Mouse (Mus musculus) embryonic facial prominence, embryonic 15.5 days (tissue): Measurements from ENCODE around the gene Negr1. TPM values are rescaled to one million over a fixed set of nuclear protein-coding genes. Genes with fewer than 3 reads are reported as not detected.

Source experiments
- ATAC-seq: fragments of 200-750 bp; cut with Nextera tagmentation; 2 replicates; pipeline ENCODE4 v1.8.0; 2017; ENCODE audit warnings: low read depth, moderate TSS enrichment; ENCODE audit not compliant: insufficient number of reproducible peaks, low FRiP score, low TSS enrichment
- H3K27ac ChIP-seq: fragments of 300-500 bp; sonication (generic); replicated peaks from 2 replicates; pipeline ENCODE4 v1.5.1; 2015; ENCODE audit warnings: mild to moderate bottlenecking, inconsistent platforms
- H3K27me3 ChIP-seq: fragments of 300-500 bp; sonication (generic); 2 replicates; pipeline ENCODE4 v1.6.1; 2015; ENCODE audit warnings: inconsistent platforms
- H3K36me3 ChIP-seq: fragments of 300-500 bp; sonication (generic); 2 replicates; pipeline ENCODE4 v1.6.1; 2015; ENCODE audit warnings: mild to moderate bottlenecking, inconsistent platforms
- H3K4me1 ChIP-seq: fragments of 300-500 bp; sonication (generic); 2 replicates; pipeline ENCODE4 v1.6.1; 2015; ENCODE audit warnings: inconsistent platforms
- H3K4me2 ChIP-seq: fragments of 300-500 bp; sonication (generic); replicated peaks from 2 replicates; pipeline ENCODE4 v1.6.1; 2015; ENCODE audit warnings: mild to moderate bottlenecking, inconsistent platforms
- H3K4me3 ChIP-seq: fragments of 300-500 bp; sonication (generic); replicated peaks from 2 replicates; pipeline ENCODE4 v1.5.1; 2015; ENCODE audit warnings: mild to moderate bottlenecking, inconsistent platforms
- H3K9ac ChIP-seq: fragments of 300-500 bp; sonication (generic); 2 replicates; pipeline ENCODE4 v1.6.1; 2015; ENCODE audit warnings: inconsistent platforms
- H3K9me3 ChIP-seq: fragments of 300-500 bp; sonication (generic); replicated peaks from 2 replicates; pipeline ENCODE4 v1.6.1; 2016; ENCODE audit warnings: inconsistent platforms
- WGBS: fragments of 180-500 bp; shearing (Covaris S2); methylation state at CpG from one replicate; pipeline ENCODE4 v1.1.7; 2015; 5-methylcytosine and 5-hydroxymethylcytosine counted together
- polyA plus RNA-seq: library from polyadenylated mRNA; unstranded; fragments of >200 nt; fragmentation: Nextera tagmentation; extraction: Ambion mirVana; gene quantifications from 2 replicates; pipeline ENCODE4 v1.2.1, GENCODE M21; 2015

The Negr1 gene
- polyA plus RNA-seq, 1 experiment from 2014 or later, result 6.1 TPM

DNA sequence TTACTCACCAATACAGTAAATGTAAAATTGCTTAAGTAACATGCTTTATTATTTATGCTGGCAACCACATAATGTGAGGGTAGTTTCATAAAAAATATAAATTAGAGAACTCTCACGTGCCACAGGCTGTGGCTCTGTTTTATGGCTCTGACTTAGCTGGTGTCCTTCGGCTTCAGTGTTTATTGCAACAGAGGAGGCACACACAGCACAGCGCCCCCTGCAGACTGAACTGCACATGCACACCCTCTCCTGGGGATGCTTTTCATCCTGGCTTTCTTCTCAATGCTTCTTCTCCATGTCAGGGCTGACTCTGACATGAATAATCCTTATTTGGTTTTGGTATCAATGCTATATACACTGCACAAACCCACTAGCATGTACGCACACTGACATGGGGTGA is 707.1 kb downstream of the Negr1 start:
- no peaks in the 10 kb centered on the region for H3K9me3 ChIP-seq
- no peak for ATAC-seq
- 70% methylated on average over 4 of the region's 4 CpGs for WGBS

DNA sequence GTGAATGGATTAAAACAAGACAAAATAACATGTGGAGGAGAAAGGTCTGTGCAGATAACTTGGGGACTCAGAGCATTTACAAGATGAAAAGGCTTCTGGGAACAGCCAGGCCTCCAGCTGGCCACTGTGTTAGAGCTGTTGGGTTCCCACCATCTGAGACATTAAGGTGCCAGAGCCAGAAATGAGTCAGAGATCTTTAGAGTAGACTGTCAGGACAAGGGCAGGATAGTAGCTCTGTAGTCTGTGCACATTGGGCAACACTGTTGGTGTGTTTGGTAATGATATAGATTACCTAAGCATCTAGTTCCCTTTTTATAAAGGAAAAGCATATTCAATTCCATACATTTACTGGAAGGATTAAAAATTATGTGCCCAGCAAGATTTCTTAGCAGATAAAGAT is 710.8 kb downstream of the Negr1 start:
- ATAC-seq, result no peak
- H3K9me3 ChIP-seq, result no peaks in the 10 kb centered on the region
- no peak overlapping the region for H3K4me3 ChIP-seq
- no peak overlapping the region for H3K27ac ChIP-seq
- no peaks in the 10 kb centered on the region for H3K27me3 ChIP-seq
- no peak overlapping the region for H3K4me2 ChIP-seq
- no peaks in the 10 kb centered on the region for H3K4me1 ChIP-seq
- H3K9ac ChIP-seq, result no peak overlapping the region
- no peaks in the 10 kb centered on the region for H3K36me3 ChIP-seq

More for the DNA sequence above, 707.1 kb downstream of the Negr1 start:
- Histone ChIP-seq H3K4me3 (no peak overlapping the region), H3K27me3 (no peaks in the 10 kb centered on the region), H3K4me1 (no peaks in the 10 kb centered on the region), H3K36me3 (no peaks in the 10 kb centered on the region), H3K27ac (no peak overlapping the region), H3K4me2 (no peak overlapping the region), H3K9ac (no peak overlapping the region)

DNA sequence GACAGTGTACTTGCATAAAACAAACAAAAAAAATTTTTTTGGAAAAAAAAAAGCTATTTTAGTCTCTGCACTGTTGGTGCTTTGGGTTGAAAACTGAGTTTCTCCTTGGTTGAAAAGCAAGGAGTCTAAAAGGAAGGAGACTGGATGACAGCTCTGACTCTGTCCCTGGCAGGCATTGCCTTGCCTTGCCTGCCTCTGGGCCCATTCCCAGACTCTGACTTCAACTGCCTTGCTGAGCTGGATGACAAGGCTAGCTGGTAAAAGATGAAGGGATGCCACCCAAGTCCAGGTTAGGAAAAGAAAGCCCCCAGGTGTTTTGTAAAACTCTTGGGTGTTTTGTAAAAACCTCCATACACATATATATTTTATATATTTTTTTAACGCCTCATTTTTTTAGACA is 712.5 kb downstream of the Negr1 start:
- no peak overlapping the region for H3K27ac ChIP-seq
- no peaks in the 10 kb centered on the region for H3K27me3 ChIP-seq
- H3K4me1 ChIP-seq, result no peaks in the 10 kb centered on the region
- no peak overlapping the region for H3K9ac ChIP-seq
- WGBS, result 80% methylated on average over 1 of the region's 1 CpGs
- H3K4me3 ChIP-seq, result no peak overlapping the region
- H3K36me3 ChIP-seq, result no peaks in the 10 kb centered on the region
- no peak overlapping the region for H3K4me2 ChIP-seq
- no peak for ATAC-seq
- no peaks in the 10 kb centered on the region for H3K9me3 ChIP-seq

DNA sequence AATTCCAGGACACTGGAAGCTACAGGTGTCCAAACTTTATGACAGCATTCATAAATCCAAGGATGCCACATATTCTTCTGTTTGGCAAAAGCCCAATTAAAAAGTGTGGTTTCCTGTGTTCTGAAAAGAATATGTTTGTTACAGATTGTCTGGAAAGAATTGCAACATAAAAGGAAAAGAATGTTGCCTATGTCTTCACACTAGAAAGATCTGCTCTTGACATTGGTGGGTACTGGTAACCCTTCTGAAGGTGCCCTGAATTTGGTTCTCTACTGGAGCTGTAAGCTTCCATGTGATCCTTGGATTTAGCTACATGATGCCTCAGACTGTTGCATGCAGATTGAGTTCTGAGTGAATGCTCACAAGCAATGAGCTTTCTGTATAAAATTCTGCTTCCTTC is 718.1 kb downstream of the Negr1 start:
- Histone ChIP-seq H3K27ac (no peak overlapping the region), H3K36me3 (no peaks in the 10 kb centered on the region), H3K9me3 (no peaks in the 10 kb centered on the region), H3K27me3 (no peaks in the 10 kb centered on the region), H3K4me1 (no peaks in the 10 kb centered on the region), H3K4me2 (no peak overlapping the region), H3K4me3 (no peak overlapping the region), H3K9ac (no peak overlapping the region)
- no peak for ATAC-seq

DNA sequence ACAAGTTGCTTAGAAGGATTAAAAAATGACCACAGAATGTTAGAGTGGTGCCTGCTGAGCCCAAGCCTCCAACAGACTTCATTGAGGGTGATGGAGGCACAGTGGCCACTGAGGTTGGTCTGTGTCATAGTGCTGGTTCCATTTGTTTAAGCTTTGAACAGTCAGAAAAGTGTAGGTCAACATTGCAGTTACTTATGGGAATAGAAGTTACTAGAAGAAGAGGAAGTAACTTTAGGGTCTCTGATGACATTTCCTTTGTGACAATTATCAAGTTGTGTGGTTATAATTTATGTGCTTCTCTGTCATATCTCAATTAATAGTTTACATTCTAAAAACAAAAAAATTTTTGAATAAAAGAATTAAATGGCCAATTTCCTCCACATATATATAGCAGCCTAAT is 719.7 kb downstream of the Negr1 start:
- Histone ChIP-seq H3K9me3 (no peaks in the 10 kb centered on the region), H3K4me3 (no peak overlapping the region), H3K27ac (no peak overlapping the region), H3K27me3 (no peaks in the 10 kb centered on the region), H3K36me3 (no peaks in the 10 kb centered on the region), H3K4me2 (no peak overlapping the region), H3K9ac (no peak overlapping the region), H3K4me1 (no peaks in the 10 kb centered on the region)
- no peak for ATAC-seq

DNA sequence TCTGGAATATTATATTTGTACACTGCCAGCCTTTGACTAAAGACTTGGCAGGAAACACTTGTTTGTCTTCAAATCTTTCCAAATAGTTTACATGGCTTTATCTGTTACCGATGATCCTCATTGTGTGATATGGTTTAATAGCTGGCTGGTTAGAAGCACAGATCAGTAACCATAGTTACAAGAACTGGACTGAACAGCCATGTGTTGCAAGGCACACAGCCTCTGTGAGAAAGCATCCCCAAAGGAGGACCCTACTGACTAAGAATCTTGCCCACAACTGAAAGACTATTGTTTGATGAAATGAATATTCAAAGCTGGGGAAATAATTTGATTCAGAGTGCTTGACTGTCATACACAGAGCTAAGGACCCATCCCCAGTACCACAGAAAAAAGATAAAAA is 729.7 kb downstream of the Negr1 start:
- H3K36me3 ChIP-seq, result no peaks in the 10 kb centered on the region
- H3K4me3 ChIP-seq, result no peak overlapping the region
- H3K4me1 ChIP-seq, result no peaks in the 10 kb centered on the region
- no peak overlapping the region for H3K4me2 ChIP-seq
- H3K9me3 ChIP-seq, result no peaks in the 10 kb centered on the region
- ATAC-seq, result no peak
- H3K27me3 ChIP-seq, result no peaks in the 10 kb centered on the region
- 93% methylated on average over 1 of the region's 1 CpGs for WGBS
- no peak overlapping the region for H3K9ac ChIP-seq
- H3K27ac ChIP-seq, result no peak overlapping the region

DNA sequence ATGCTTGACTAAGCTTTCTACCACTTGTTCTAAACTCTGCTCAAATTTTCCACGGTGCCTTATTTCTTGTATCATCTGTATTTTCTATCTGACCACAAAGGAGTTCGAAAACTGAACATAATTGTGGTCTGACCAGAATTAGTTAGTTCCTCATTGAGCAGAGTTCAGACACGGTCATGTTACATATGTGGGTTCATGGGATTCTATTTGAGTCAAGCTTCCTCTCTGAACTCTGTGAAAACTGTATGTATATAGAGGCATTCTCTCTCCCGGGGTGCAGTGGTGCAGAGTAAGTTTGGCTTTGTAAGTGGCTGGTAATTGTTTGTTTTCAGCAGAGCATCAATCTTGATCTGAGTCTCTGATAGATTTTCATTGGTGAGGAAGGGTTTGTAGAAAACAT is 735.6 kb downstream of the Negr1 start:
- ATAC-seq, result no peak
- no peaks in the 10 kb centered on the region for H3K9me3 ChIP-seq
- H3K27me3 ChIP-seq, result no peaks in the 10 kb centered on the region
- H3K4me3 ChIP-seq, result no peak overlapping the region
- no peak overlapping the region for H3K9ac ChIP-seq
- H3K27ac ChIP-seq, result no peak overlapping the region
- 45% methylated on average over 4 of the region's 4 CpGs for WGBS
- H3K4me1 ChIP-seq, result no peaks in the 10 kb centered on the region
- H3K4me2 ChIP-seq, result no peak overlapping the region
- no peaks in the 10 kb centered on the region for H3K36me3 ChIP-seq

DNA sequence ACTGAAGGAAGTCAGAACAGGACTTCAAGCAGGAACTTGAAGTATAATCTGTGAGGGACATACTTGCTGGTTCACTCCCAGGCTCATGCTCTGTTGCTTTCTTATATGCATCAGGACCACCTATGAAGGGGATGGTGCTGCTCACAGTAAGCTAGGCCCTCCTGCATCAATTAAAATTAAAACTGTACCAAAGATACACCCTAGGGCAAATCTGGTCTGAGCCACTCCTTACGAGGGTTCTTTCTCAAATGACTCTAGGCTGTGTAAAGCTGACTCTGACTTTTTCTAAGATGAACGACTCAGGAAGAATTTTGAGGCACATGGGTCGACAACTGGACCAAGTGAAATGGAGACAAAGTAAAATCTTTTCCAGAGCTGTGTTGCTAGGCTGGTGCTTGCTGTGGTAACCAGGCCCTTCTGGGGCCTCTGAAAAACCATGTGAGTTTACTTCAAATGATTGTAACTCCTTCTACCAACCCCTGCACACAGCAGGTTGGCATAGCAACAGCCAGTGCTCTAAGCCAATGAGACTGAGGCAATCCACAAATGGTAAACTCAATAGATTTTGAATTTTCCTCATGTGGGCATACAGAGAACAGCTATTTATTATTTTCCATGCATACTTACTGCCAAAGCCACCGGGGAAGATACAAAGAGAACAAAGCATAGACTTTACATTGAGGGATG is 742.0 kb downstream of the Negr1 start:
- Histone ChIP-seq H3K4me2 (no peak overlapping the region), H3K4me1 (no peaks in the 10 kb centered on the region), H3K9ac (no peak overlapping the region), H3K36me3 (no peaks in the 10 kb centered on the region), H3K9me3 (no peaks in the 10 kb centered on the region), H3K27ac (no peak overlapping the region), H3K4me3 (no peak overlapping the region), H3K27me3 (no peaks in the 10 kb centered on the region)
- no peak for ATAC-seq
- 55% methylated on average over 4 of the region's 4 CpGs for WGBS

DNA sequence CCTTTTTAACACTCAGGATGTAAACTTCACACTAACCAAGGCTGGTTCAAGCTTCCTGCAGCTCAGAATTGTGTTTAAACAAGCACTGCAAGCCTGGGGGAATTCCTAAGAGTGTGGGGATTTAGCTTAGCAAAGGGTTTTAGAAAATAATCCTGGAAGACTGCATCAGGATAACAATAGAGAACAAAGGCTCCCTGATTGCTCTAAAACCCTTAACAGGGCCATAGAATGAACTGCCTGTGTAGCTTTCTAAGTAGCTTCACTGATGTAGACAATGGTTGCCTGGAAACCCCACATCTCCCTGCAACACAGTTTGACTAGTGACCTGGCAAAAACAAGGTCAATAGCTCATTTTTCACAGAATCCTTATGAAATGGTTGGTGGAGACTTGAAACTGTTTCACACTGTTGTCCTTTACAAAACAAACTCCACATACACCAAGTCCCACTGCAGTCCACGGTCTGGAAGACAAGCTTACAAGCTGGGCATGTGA is 759.5 kb downstream of the Negr1 start:
- Histone ChIP-seq H3K9ac (no peak overlapping the region), H3K4me3 (no peak overlapping the region), H3K27me3 (no peaks in the 10 kb centered on the region), H3K36me3 (no peaks in the 10 kb centered on the region), H3K4me1 (no peaks in the 10 kb centered on the region), H3K27ac (no peak overlapping the region), H3K4me2 (no peak overlapping the region), H3K9me3 (no peaks in the 10 kb centered on the region)
- WGBS, result 41% methylated on average over 1 of the region's 1 CpGs
- no peak for ATAC-seq

DNA sequence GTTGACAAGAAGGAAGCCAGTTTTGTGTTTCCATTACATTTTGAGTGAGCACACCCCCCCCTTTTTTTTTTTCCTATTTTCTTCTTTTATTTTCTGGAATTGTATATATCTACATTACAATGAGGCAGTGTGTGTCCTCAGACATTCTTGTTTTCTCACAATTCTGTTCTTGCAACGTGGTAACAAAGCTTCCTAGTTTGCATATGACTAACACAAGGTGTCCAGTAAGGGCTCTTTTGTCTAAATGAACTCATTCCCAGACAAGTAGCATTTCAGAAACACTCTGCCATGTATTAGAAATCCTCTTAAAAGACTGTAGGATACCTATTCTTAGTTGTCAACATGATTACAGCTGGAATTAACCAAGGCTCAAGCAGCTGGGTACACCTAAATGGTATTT is 760.2 kb downstream of the Negr1 start:
- 31% methylated on average over 1 of the region's 1 CpGs for WGBS
- no peaks in the 10 kb centered on the region for H3K36me3 ChIP-seq

DNA sequence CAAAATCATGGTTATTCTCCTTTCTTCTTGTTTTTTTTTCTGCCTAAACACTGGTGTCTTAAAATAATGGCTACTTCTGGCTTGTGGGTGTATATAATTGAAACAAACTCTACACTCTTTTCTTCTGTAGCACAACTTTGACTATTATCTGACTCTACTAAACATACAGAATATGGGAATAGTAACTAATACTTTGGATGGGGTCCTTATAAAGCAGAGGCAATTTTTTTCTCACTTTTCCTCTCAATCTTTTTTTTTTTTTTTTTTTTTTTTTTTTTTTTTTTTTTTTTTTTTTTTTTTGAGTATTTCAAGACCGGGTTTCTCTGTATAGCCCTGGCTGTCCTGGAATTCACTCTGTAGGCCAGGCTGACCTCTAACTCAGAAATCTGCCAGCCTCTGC is 772.6 kb downstream of the Negr1 start:
- H3K36me3 ChIP-seq, result no peaks in the 10 kb centered on the region
- 86% methylated on average over 1 of the region's 1 CpGs for WGBS
- no peak overlapping the region for H3K4me3 ChIP-seq
- ATAC-seq, result no peak
- no peaks in the 10 kb centered on the region for H3K4me1 ChIP-seq
- no peaks in the 10 kb centered on the region for H3K9me3 ChIP-seq
- no peaks in the 10 kb centered on the region for H3K27me3 ChIP-seq
- no peak overlapping the region for H3K4me2 ChIP-seq
- no peak overlapping the region for H3K9ac ChIP-seq
- no peak overlapping the region for H3K27ac ChIP-seq

More for the DNA sequence above, 760.2 kb downstream of the Negr1 start:
- Histone ChIP-seq H3K27me3 (no peaks in the 10 kb centered on the region), H3K4me3 (no peak overlapping the region), H3K4me1 (no peaks in the 10 kb centered on the region), H3K9me3 (no peaks in the 10 kb centered on the region), H3K9ac (no peak overlapping the region), H3K4me2 (no peak overlapping the region), H3K27ac (no peak overlapping the region)
- no peak for ATAC-seq

DNA sequence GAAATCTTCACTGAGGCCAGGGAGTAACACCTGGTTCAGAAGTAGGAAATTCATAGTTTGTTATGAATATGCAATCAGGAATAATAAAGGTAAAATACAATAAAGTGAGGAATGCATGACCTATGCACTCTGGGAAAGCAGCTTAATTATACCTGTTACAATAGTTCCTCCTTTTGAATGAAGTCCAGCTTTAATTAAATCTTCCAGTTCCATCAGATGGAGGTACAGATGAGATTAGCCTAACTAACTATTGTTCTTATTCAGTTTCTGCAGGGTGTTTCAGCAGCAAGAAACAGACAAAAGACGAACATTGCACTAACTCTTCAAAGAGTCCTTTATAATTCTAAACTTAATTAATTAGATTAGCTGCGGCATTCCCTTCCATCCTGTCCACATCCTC is 787.9 kb downstream of the Negr1 start:
- H3K4me1 ChIP-seq, result no peaks in the 10 kb centered on the region
- WGBS, result 56% methylated on average over 2 of the region's 2 CpGs
- no peaks in the 10 kb centered on the region for H3K27me3 ChIP-seq
- H3K36me3 ChIP-seq, result no peaks in the 10 kb centered on the region
- no peak overlapping the region for H3K4me2 ChIP-seq
- no peak overlapping the region for H3K27ac ChIP-seq
- ATAC-seq, result no peak
- H3K9me3 ChIP-seq, result no peaks in the 10 kb centered on the region
- no peak overlapping the region for H3K4me3 ChIP-seq
- no peak overlapping the region for H3K9ac ChIP-seq
